Mouse (Mus musculus) stomach, embryonic 16.5 days (tissue): Measurements from ENCODE around the gene Bptf. TPM values are rescaled to one million over a fixed set of nuclear protein-coding genes. Genes with fewer than 3 reads are reported as not detected.
"Not testable (repeated sequence)": the region's sequence is repeated elsewhere in the genome, so short reads cannot be mapped to it uniquely, and the experiment has no call there.

ENCODE experiments used
- ATAC-seq: fragments of 200-750 bp; cut with Nextera tagmentation; 2 replicates; pipeline ENCODE4 v1.8.0; 2017; ENCODE audit warnings: moderate number of reproducible peaks, moderate TSS enrichment; ENCODE audit not compliant: insufficient read depth, low FRiP score
- H3K27ac ChIP-seq: fragments of 300-500 bp; sonication (generic); 2 replicates; pipeline ENCODE4 v1.5.1; 2014; ENCODE audit warnings: low read length
- H3K27me3 ChIP-seq: fragments of 300-500 bp; sonication (generic); 2 replicates; pipeline ENCODE4 v1.6.1; 2014; ENCODE audit warnings: low read length, control low read depth, mixed read lengths; ENCODE audit not compliant: control insufficient read depth, insufficient read depth
- H3K36me3 ChIP-seq: fragments of 300-500 bp; sonication (generic); 2 replicates; pipeline ENCODE4 v1.6.1; 2014; ENCODE audit warnings: low read length; ENCODE audit not compliant: control insufficient read depth, insufficient read depth
- H3K4me1 ChIP-seq: fragments of 300-500 bp; sonication (generic); 2 replicates; pipeline ENCODE4 v1.6.1; 2014; ENCODE audit warnings: low read length, control low read depth, mixed read lengths; ENCODE audit not compliant: control insufficient read depth, insufficient read depth
- H3K4me2 ChIP-seq: fragments of 300-500 bp; sonication (generic); 2 replicates; pipeline ENCODE4 v1.6.1; 2014; ENCODE audit warnings: low read depth, low read length, mixed read lengths
- H3K4me3 ChIP-seq: fragments of 300-500 bp; sonication (generic); replicated peaks from 2 replicates; pipeline ENCODE4 v1.5.1; 2014; ENCODE audit warnings: mild to moderate bottlenecking, low read length
- H3K9ac ChIP-seq: fragments of 300-500 bp; sonication (generic); 2 replicates; pipeline ENCODE4 v1.6.1; 2014; ENCODE audit warnings: low read length
- H3K9me3 ChIP-seq: fragments of 300-500 bp; sonication (generic); replicated peaks from 2 replicates; pipeline ENCODE4 v1.6.1; 2016; ENCODE audit warnings: low read length, control low read depth; ENCODE audit not compliant: control insufficient read depth
- WGBS: fragments of 180-500 bp; shearing (Covaris S2); extraction: QIAGEN DNeasy Blood & Tissue Kit; methylation state at CpG from one replicate; pipeline ENCODE4 v1.1.7; 2014; 5-methylcytosine and 5-hydroxymethylcytosine counted together
- polyA plus RNA-seq: library from polyadenylated mRNA; unstranded; fragments of >200 nt; fragmentation: Nextera tagmentation; extraction: Ambion mirVana; gene quantifications from 2 replicates; pipeline ENCODE4 v1.2.1, GENCODE M21; 2015

The Bptf gene
- polyA plus RNA-seq, 1 experiment from 2014 or later = 27.4 TPM

DNA sequence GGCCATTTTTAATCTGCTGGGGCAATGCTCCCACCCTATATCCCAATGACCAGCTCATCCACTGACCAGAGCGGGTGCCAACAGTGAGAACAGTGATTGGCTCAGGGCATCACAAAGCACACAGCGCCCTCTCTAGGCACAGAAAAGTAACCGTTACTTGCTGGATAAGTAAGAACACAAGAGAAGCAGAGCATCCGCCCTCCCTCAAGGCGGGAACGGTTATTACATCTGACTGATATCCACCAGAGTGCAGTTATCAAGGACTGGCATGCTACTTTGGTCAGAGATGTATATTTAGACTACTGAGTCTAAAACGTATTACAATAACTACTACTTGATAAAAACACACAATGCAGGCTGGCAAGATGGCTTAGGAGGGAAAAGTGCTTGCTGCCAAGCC is 39.3 kb downstream of the Bptf start:
- H3K27me3 ChIP-seq = no peaks in the 10 kb centered on the region
- no peak for ATAC-seq
- no peak overlapping the region for H3K27ac ChIP-seq
- H3K4me2 ChIP-seq = no peak overlapping the region
- H3K9me3 ChIP-seq = no peaks in the 10 kb centered on the region
- no peaks in the 10 kb centered on the region for H3K4me1 ChIP-seq
- H3K4me3 ChIP-seq = no peak overlapping the region
- 91% methylated on average over 7 of the region's 7 CpGs for WGBS
- no peak overlapping the region for H3K9ac ChIP-seq
- H3K36me3 ChIP-seq = peaks cover 17% of the 10 kb centered on the region

DNA sequence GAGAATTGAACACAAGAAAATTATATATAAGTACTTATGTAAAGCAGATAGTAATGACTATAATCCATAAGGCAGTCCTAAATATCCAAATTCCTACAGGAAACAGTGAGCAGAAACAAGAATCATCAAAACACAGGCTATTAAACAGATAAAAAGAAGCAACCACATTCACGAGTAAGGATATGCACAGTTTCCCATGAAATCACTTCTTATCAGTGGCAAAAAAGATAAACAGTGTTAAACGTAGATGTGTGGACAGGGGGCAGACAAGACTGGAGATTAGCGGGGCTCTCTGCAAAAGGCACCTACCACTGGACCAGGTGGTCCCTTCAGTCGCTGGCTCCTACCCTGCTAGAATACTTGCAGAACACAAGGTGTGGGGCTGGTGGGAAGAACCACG is 46.1 kb downstream of the Bptf start:
- no peaks in the 10 kb centered on the region for H3K27me3 ChIP-seq
- H3K9me3 ChIP-seq = no peaks in the 10 kb centered on the region
- no peak overlapping the region for H3K9ac ChIP-seq
- whole genome bisulfite sequencing = 57% methylated on average over 5 of the region's 5 CpGs
- no peak overlapping the region for H3K4me3 ChIP-seq
- H3K36me3 ChIP-seq = peaks cover 9% of the 10 kb centered on the region
- ATAC-seq = no peak
- no peak overlapping the region for H3K4me2 ChIP-seq
- no peak overlapping the region for H3K27ac ChIP-seq
- no peaks in the 10 kb centered on the region for H3K4me1 ChIP-seq

DNA sequence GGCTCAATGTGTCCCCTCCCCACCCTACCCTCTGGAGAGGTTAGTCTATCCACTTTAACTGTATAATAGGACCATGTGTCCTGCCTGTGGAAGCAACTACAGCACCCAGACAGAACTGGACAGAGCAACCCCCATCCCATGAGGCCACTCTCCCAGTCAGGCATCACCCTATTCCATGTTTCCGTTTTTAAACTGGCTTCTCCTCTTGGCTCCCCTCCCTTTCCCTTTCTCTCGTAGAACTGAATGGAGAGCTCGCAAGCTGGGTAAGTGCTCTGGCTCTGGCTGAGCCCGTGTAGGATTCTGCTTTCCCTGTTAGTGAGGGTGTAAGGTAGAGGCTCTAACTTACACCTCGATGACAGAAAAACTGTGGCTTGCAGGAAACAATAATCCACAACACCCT is 48.4 kb downstream of the Bptf start:
- Histone ChIP-seq H3K4me2 (no peak overlapping the region), H3K4me3 (no peak overlapping the region), H3K4me1 (no peaks in the 10 kb centered on the region), H3K27ac (no peak overlapping the region), H3K9me3 (no peaks in the 10 kb centered on the region), H3K9ac (no peak overlapping the region), H3K27me3 (no peaks in the 10 kb centered on the region), H3K36me3 (peaks cover 11% of the 10 kb centered on the region)
- no peak for ATAC-seq
- WGBS = 75% methylated on average over 5 of the region's 5 CpGs

GRCm38 (mm10) chr11:107065216-107065785 is 66.6 kb downstream of the Bptf start:
- Histone ChIP-seq H3K4me1 (no peaks in the 10 kb centered on the region), H3K4me3 (no peak overlapping the region), H3K27ac (no peak overlapping the region), H3K9ac (no peak overlapping the region), H3K36me3 (peaks cover 32% of the 10 kb centered on the region), H3K9me3 (no peaks in the 10 kb centered on the region), H3K4me2 (no peak overlapping the region), H3K27me3 (no peaks in the 10 kb centered on the region)
- 83% methylated on average over 11 of the region's 11 CpGs for WGBS
- ATAC-seq = no peak

DNA sequence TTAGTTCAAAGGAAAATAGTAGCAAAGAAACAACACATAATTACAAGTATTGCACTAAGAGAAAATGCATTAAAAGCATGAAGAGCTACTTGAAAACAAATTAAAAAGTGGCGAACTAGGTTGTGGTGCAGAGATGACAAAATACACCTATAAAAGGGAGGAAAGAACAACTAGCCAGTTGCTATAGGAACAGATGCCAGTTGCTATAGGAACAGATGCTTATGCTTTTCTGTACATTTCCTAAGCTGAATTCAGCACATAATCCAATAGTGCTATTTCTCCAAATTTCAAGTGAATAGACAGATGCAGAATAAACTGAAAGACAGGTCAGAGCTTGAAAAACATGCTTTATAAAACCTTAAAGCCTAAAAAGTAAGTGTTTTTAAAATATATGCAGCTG is 67.3 kb downstream of the Bptf start:
- WGBS = 91% methylated on average over 1 of the region's 1 CpGs
- Histone ChIP-seq H3K27me3 (no peaks in the 10 kb centered on the region), H3K4me2 (no peak overlapping the region), H3K27ac (no peak overlapping the region), H3K9ac (no peak overlapping the region), H3K4me1 (no peaks in the 10 kb centered on the region), H3K36me3 (peaks cover 33% of the 10 kb centered on the region), H3K4me3 (no peak overlapping the region), H3K9me3 (no peaks in the 10 kb centered on the region)
- no peak for ATAC-seq

GRCm38 (mm10) chr11:107063067-107063466 is 68.9 kb downstream of the Bptf start:
- no peaks in the 10 kb centered on the region for H3K4me1 ChIP-seq
- no peak overlapping the region for H3K27ac ChIP-seq
- H3K4me3 ChIP-seq = no peak overlapping the region
- H3K36me3 ChIP-seq = peaks cover 33% of the 10 kb centered on the region
- no peak overlapping the region for H3K4me2 ChIP-seq
- 95% methylated on average over 3 of the region's 3 CpGs for WGBS
- H3K9me3 ChIP-seq = no peaks in the 10 kb centered on the region
- H3K9ac ChIP-seq = no peak overlapping the region
- ATAC-seq = no peak
- no peaks in the 10 kb centered on the region for H3K27me3 ChIP-seq

DNA sequence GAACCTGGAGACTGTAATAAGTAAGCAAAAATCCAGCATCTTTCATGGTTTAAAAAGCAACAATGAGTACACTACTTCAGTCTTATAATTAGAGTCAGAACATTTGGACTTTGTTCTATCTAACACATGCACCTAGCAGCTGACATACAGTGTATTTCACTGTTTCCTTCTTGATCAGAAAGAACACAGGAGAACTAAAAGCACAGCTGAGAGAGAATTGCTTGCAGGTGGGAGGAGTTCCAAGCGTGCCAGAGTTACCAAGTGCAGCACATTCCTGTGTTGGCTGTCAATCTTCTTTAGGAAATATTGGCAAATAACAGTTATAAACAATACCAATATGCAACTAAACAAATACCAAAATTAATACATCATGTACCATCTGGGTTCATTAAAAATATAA is 71.0 kb downstream of the Bptf start:
- no peak overlapping the region for H3K4me2 ChIP-seq
- H3K27me3 ChIP-seq = no peaks in the 10 kb centered on the region
- no peak overlapping the region for H3K9ac ChIP-seq
- 81% methylated on average over 1 of the region's 1 CpGs for WGBS
- H3K27ac ChIP-seq = no peak overlapping the region
- no peak overlapping the region for H3K4me3 ChIP-seq
- peaks cover 33% of the 10 kb centered on the region for H3K36me3 ChIP-seq
- H3K9me3 ChIP-seq = no peaks in the 10 kb centered on the region
- H3K4me1 ChIP-seq = no peaks in the 10 kb centered on the region
- ATAC-seq = no peak

DNA sequence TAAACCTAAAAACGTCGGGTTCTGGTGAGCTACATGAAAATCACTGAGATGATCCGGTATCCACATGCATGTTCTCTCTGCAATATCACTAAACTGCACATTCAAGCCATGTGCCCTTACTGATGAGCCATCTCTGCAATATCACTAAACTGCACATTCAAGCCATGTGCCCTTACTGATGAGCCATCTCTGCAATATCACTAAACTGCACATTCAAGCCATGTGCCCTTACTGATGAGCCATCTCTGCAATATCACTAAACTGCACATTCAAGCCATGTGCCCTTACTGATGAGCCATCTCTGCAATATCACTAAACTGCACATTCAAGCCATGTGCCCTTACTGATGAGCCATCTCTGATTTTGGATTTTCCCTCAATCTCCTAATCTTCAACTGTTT is 72.3 kb downstream of the Bptf start:
- H3K36me3 ChIP-seq = peaks cover 30% of the 10 kb centered on the region
- H3K4me1 ChIP-seq, H3K9ac ChIP-seq, H3K27ac ChIP-seq, H3K9me3 ChIP-seq, H3K4me2 ChIP-seq, H3K4me3 ChIP-seq, H3K27me3 ChIP-seq, ATAC-seq: not testable (repeated sequence)
- 95% methylated on average over 3 of the region's 3 CpGs for WGBS

DNA sequence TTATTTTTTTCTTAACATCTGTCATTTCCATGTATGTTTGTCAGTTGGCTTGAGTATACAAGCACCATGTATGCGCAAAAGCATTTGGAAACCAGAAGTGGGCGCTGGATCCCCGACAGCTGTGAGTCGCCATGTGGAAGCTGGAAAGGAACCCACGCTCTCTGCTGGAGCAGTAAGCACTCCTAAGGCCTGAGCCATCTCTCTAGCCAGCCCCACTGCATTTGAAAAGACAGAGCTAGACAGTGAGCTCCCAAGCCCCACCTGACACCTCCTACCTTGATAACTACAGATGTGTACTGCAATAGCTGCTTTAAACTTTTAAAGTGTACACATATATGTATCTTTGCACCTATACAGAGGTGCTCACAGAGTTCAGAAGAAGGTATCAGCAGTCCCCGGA is 74.5 kb downstream of the Bptf start:
- no peak overlapping the region for H3K9ac ChIP-seq
- H3K4me3 ChIP-seq = no peak overlapping the region
- no peak for ATAC-seq
- H3K36me3 ChIP-seq = peaks cover 35% of the 10 kb centered on the region
- no peaks in the 10 kb centered on the region for H3K27me3 ChIP-seq
- no peaks in the 10 kb centered on the region for H3K4me1 ChIP-seq
- H3K4me2 ChIP-seq = no peak overlapping the region
- no peaks in the 10 kb centered on the region for H3K9me3 ChIP-seq
- WGBS = 87% methylated on average over 6 of the region's 6 CpGs
- H3K27ac ChIP-seq = no peak overlapping the region

DNA sequence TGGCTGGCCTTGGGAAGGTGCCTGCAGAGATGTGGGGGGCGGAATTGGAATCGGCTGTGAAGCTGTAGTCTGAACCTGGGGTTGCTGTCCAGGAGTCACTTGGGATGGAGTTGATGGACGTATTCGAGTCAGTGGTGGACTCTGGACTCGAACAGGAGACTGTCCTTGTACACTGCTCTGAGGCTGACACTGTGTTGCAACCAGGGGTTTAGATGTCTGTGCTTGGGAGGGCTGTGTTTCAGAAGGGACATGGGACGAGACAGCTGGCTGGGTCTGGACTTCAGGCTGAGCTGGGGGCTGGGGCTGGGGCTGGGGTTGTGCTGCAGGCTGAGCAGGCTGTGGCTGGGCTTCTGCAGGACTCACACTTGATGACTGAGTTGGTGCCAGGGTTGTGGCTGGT is 77.1 kb downstream of the Bptf start:
- Histone ChIP-seq H3K27me3 (no peaks in the 10 kb centered on the region), H3K4me1 (no peaks in the 10 kb centered on the region), H3K36me3 (peaks cover 22% of the 10 kb centered on the region; the same call in 1 of the 2 replicates), H3K4me2 (no peak overlapping the region), H3K27ac (no peak overlapping the region), H3K9ac (no peak overlapping the region), H3K4me3 (no peak overlapping the region), H3K9me3 (no peaks in the 10 kb centered on the region)
- 92% methylated on average over 6 of the region's 6 CpGs for WGBS
- no peak for ATAC-seq
